Mouse (Mus musculus) liver, postnatal 0 days (tissue): ENCODE data around the gene Nfix. TPM values are rescaled to one million over a fixed set of nuclear protein-coding genes. Genes with fewer than 3 reads are reported as not detected.
A peak's percentile ranks its signal among the peaks of the same experiment; 100 is the strongest.

Experiments used
- ATAC-seq: fragments of 200-750 bp; cut with Nextera tagmentation; 2 replicates; pipeline ENCODE4 v1.8.0; 2017; ENCODE audit warnings: mild to moderate bottlenecking, moderate library complexity
- DNase-seq: peaks from one replicate; pipeline ENCODE4 v3.0.0-alpha.2; 2016
- H3K27ac ChIP-seq: fragments of 300-500 bp; sonication (generic); 2 replicates; pipeline ENCODE4 v1.5.1; 2014; ENCODE audit warnings: antibody characterized with exemption, moderate library complexity, mild to moderate bottlenecking, low read depth
- H3K27me3 ChIP-seq: fragments of 300-500 bp; sonication (generic); 2 replicates; pipeline ENCODE4 v1.6.1; 2014; ENCODE audit warnings: low read length, control low read depth, mixed read lengths; ENCODE audit not compliant: insufficient read depth
- H3K36me3 ChIP-seq: fragments of 300-500 bp; sonication (generic); replicated peaks from 2 replicates; pipeline ENCODE4 v1.6.1; 2014; ENCODE audit warnings: mild to moderate bottlenecking, control low read depth, low read length, moderate library complexity, mixed read lengths; ENCODE audit not compliant: insufficient read depth
- H3K4me1 ChIP-seq: fragments of 300-500 bp; sonication (generic); 2 replicates; pipeline ENCODE4 v1.6.1; 2014; ENCODE audit warnings: antibody characterized with exemption, mild to moderate bottlenecking, control low read depth; ENCODE audit not compliant: insufficient read depth
- H3K4me2 ChIP-seq: fragments of 300-500 bp; sonication (generic); 2 replicates; pipeline ENCODE4 v1.6.1; 2014; ENCODE audit warnings: low read depth, mild to moderate bottlenecking, low read length, moderate library complexity, mixed read lengths
- H3K4me3 ChIP-seq: fragments of 300-500 bp; sonication (generic); 2 replicates; pipeline ENCODE4 v1.5.1; 2014; ENCODE audit warnings: low read depth, low read length
- H3K9ac ChIP-seq: fragments of 300-500 bp; sonication (generic); replicated peaks from 2 replicates; pipeline ENCODE4 v1.6.1; 2014; ENCODE audit warnings: mild to moderate bottlenecking, moderate library complexity
- H3K9me3 ChIP-seq: fragments of 300-500 bp; sonication (generic); 2 replicates; pipeline ENCODE4 v1.6.1; 2016; ENCODE audit warnings: mild to moderate bottlenecking, control low read depth, low read length, mixed read lengths
- CTCF ChIP-seq: sonication (generic); IDR thresholded peaks from 2 replicates; pipeline ENCODE4 v1.5.1; 2016; ENCODE audit warnings: antibody characterized with exemption, low read depth
- EP300 ChIP-seq: IDR thresholded peaks from 2 replicates; pipeline ENCODE4 v1.6.1; 2016; ENCODE audit warnings: antibody characterized with exemption, low read depth, mild to moderate bottlenecking
- WGBS: fragments of 180-500 bp; shearing (Covaris S2); extraction: QIAGEN DNeasy Blood & Tissue Kit; methylation state at CpG from one replicate; pipeline ENCODE4 v1.1.7; 2014; ENCODE audit not compliant: insufficient replicate concordance; 5-methylcytosine and 5-hydroxymethylcytosine counted together
- polyA plus RNA-seq: library from polyadenylated mRNA; unstranded; fragments of >200 nt; fragmentation: Nextera tagmentation; extraction: Ambion mirVana; gene quantifications from 2 replicates; pipeline ENCODE4 v1.2.1, GENCODE M21; 2015

Nfix gene
- polyA plus RNA-seq, 1 experiment from 2014 or later: 4.7 TPM

DNA sequence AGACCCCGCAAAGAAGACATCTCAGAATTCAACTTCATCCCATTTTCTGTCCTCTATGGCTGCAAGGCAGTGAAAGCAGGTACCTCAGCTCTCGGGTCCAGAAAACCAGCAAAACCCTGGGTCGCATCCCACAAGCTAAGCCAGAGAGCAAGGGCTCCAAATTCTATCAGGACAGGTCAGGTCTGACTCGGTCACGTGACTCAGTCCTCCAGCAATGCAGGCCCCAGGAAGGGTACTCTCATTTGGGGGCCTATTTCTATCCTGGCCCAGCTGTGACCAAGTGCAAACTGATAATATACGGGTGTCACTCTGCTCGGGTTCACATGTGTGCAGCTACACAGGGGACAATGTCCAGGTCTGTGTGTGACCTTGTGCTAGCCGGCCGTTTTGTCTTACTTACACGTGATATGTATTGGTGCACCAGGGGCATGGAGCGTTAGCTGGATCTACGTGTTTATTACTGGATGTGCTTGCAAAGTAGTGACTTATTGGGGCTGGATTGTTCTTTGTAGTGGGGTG is 7.7 kb downstream of the Nfix start:
- Histone ChIP-seq H3K4me2 (no peak overlapping the region), H3K9me3 (no peaks in the 10 kb centered on the region), H3K4me3 (no peak overlapping the region), H3K4me1 (peaks cover 4% of the 10 kb centered on the region; the same call in 1 of the 2 replicates), H3K27ac (no peak overlapping the region), H3K36me3 (no peaks in the 10 kb centered on the region), H3K27me3 (peaks cover 9% of the 10 kb centered on the region), H3K9ac (no peak overlapping the region)
- TF ChIP-seq EP300 (no peak), CTCF (no peak)
- WGBS: 81% methylated on average over 12 of the region's 12 CpGs
- no peak for DNase-seq
- ATAC-seq: peak; percentile 58; the same call in 1 of the 2 replicates

DNA sequence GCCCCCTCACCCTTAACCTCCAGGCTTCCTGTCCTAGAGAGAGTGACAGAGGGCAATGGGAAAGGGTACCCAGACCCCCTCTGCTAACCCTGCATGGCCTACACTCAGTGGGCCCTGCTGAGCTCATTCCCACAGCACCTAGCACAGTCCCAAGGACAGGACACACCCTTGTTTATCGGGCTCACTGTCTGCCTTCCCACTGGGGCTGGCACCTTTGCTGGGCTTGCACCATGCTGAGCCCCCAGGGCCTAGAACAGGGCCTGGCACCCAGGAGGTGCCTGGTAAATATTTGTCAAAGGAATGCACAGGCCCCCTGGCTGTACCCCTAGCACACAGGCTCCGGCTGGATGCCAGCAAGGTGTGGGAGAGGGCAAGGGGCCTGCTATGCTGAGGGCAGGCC is 9.6 kb downstream of the Nfix start:
- Histone ChIP-seq H3K27ac (no peak overlapping the region), H3K9me3 (no peaks in the 10 kb centered on the region), H3K4me3 (no peak overlapping the region), H3K9ac (no peak overlapping the region; the same call in 1 of the 2 replicates), H3K4me1 (peaks cover 6% of the 10 kb centered on the region; the same call in 1 of the 2 replicates), H3K4me2 (no peak overlapping the region), H3K36me3 (no peaks in the 10 kb centered on the region), H3K27me3 (peaks cover 29% of the 10 kb centered on the region)
- TF ChIP-seq EP300 (no peak), CTCF (no peak)
- DNase-seq (no peak), ATAC-seq (no peak)
- 63% methylated on average over 2 of the region's 2 CpGs for WGBS

DNA sequence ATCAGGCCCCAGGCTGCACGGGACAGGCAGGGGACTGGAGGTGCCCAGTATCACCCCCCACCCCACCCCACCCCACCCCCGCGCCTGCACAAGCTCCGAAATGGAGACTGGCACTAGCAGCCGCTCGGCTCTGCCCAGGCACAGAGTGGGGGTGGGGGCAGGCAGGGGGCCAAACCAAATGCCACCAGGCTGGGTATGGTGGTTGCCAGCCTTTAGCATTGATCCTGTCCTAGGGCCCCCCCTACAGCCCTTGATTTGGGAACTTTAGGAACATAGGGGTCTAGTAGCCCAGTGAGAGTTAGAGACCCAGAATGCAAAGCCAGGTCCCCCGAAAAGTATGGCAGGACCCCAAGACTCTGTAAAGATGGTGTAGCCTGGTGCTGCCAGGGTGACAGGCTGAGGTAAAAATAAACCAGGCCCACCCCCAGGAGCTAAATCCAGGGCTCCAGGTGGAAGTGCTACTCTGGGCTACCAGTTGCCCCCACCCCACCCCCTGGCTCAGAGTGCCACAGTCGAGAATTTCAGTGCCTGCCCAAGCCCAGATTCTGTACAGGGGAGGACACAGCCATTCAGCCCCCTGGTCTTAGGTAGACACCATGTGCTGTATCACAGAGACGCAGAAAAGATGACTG is 10.2 kb downstream of the Nfix start:
- Histone ChIP-seq H3K27me3 (peaks cover 34% of the 10 kb centered on the region), H3K4me2 (no peak overlapping the region), H3K27ac (no peak overlapping the region), H3K9ac (no peak overlapping the region), H3K4me3 (no peak overlapping the region), H3K9me3 (no peaks in the 10 kb centered on the region), H3K36me3 (no peaks in the 10 kb centered on the region), H3K4me1 (peaks cover 6% of the 10 kb centered on the region; the same call in 1 of the 2 replicates)
- 79% methylated on average over 9 of the region's 9 CpGs for WGBS
- TF ChIP-seq EP300: no peak
- TF ChIP-seq CTCF: no peak
- ATAC-seq (no peak), DNase-seq (no peak)

DNA sequence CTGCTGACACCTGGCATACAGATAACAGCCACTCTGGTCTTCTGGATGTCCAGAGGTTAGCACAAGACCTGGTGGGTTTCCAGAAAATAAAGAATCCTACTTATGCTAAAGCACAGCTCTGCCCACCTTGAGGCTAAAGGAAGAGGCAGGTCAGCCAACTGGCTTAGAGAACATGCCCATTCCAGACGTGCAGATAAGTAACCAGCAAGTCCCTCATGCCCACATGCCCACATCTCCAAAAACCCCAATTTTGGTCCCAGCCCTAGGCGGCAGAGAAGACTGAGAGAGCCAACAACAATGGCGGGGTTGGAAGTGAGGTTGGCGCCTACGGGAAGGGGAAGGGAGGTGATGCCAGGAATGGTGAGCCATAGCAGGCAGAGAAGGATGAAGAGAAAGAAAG is 10.8 kb downstream of the Nfix start:
- 70% methylated on average over 5 of the region's 5 CpGs for WGBS
- no peak overlapping the region for H3K4me3 ChIP-seq
- no peak overlapping the region for H3K27ac ChIP-seq
- no peak overlapping the region for H3K9ac ChIP-seq
- TF ChIP-seq CTCF (no peak), EP300 (no peak)
- no peaks in the 10 kb centered on the region for H3K36me3 ChIP-seq
- peaks cover 41% of the 10 kb centered on the region for H3K27me3 ChIP-seq
- DNase-seq (no peak), ATAC-seq (no peak)
- no peaks in the 10 kb centered on the region for H3K9me3 ChIP-seq
- peaks cover 6% of the 10 kb centered on the region; the same call in 1 of the 2 replicates for H3K4me1 ChIP-seq
- H3K4me2 ChIP-seq: no peak overlapping the region

DNA sequence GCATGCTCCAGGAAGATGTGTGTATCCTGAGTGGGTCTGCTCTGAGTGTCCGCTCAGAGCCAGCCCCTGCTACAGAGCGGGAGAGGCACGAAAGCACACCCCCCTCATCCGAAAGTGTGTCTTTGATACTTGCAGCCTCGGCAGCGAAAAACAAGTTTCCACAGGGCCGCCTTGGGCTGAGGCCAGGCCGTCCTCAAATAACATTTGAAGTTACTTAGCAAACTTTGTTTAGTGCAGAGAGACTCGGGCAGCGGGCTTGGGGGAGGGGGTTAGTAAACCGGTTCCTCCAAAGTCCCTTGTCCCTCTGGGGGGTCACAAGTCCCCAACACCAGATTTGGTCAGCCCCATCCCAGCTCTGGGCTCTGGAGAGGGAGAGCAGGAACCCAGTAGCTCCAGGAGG is 11.2 kb downstream of the Nfix start:
- Histone ChIP-seq H3K9ac (no peak overlapping the region), H3K4me2 (no peak overlapping the region)

DNA sequence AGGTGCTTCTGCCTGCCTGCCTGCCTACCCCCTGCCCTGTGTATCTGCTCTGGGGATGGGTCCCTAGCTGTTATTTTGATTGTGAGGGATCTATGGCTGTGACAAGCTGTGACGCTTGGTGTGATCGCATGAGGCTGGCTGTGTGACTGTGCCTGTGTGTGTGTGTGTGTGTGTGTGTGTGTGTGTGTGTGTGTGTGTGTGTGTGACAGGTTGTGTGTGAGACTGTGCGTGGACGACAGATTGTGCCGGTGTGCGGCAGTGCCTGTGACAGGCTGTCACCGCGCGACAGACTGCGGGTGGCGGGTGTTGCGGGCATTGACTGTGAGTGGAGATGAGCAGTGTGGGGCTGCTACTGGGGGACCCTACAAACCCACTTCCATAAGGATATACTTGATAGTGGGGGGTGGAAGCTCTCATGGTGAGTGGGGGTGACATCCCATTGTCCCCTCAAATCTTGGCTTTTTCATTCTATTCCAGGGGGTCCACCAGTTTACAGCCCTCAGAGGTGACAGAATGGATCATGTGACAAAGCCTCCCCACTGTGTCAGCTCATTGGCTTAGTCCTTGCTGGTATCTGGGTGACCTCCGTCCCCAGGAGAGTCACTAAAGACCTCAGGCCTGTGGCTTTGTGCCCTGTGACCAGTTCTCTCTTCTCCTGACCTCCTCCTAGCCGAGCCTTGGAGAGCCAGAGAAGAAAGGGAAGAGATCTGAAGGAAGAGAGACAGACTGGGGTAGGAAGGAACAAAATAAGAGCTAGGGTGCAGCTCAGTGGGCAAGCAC is 12.4 kb downstream of the Nfix start:
- no peak for ATAC-seq
- Histone ChIP-seq H3K9me3 (no peaks in the 10 kb centered on the region), H3K4me3 (no peak overlapping the region), H3K4me1 (peaks cover 6% of the 10 kb centered on the region; the same call in 1 of the 2 replicates), H3K4me2 (no peak overlapping the region), H3K27ac (no peak overlapping the region), H3K36me3 (no peaks in the 10 kb centered on the region), H3K9ac (no peak overlapping the region), H3K27me3 (peaks cover 57% of the 10 kb centered on the region)
- DNase-seq: no peak
- 59% methylated on average over 14 of the region's 14 CpGs for WGBS
- TF ChIP-seq EP300 (no peak), CTCF (no peak)

More for the DNA sequence above, 11.2 kb downstream of the Nfix start:
- DNase-seq (no peak), ATAC-seq (no peak)
- peaks cover 45% of the 10 kb centered on the region for H3K27me3 ChIP-seq
- WGBS: 60% methylated on average over 11 of the region's 11 CpGs
- H3K36me3 ChIP-seq: no peaks in the 10 kb centered on the region
- H3K27ac ChIP-seq: no peak overlapping the region
- peaks cover 6% of the 10 kb centered on the region; the same call in 1 of the 2 replicates for H3K4me1 ChIP-seq
- H3K9me3 ChIP-seq: no peaks in the 10 kb centered on the region
- no peak for TF ChIP-seq CTCF
- TF ChIP-seq EP300: no peak
- no peak overlapping the region for H3K4me3 ChIP-seq
